Mouse (Mus musculus) kidney, postnatal 0 days (tissue): ENCODE measurements around the gene Ccdc134. TPM values are rescaled to one million over a fixed set of nuclear protein-coding genes. Genes with fewer than 3 reads are reported as not detected.

Source experiments
- ATAC-seq: fragments of 200-750 bp; cut with Nextera tagmentation; replicated peaks from 2 replicates; pipeline ENCODE4 v1.8.0; 2017; ENCODE audit warnings: low read depth, moderate number of reproducible peaks, moderate TSS enrichment, moderate library complexity; ENCODE audit not compliant: low FRiP score
- DNase-seq: peaks from one replicate; pipeline ENCODE4 v3.0.0-alpha.2; 2016; ENCODE audit warnings: low spot score
- H3K27ac ChIP-seq: fragments of 300-500 bp; sonication (generic); 2 replicates; pipeline ENCODE4 v1.5.1; 2014; ENCODE audit warnings: mild to moderate bottlenecking
- H3K27me3 ChIP-seq: fragments of 300-500 bp; sonication (generic); 2 replicates; pipeline ENCODE4 v1.6.1; 2014; ENCODE audit warnings: low read length, mixed read lengths; ENCODE audit not compliant: insufficient read depth
- H3K36me3 ChIP-seq: fragments of 300-500 bp; sonication (generic); 2 replicates; pipeline ENCODE4 v1.6.1; 2014; ENCODE audit warnings: low read length, mixed read lengths; ENCODE audit not compliant: insufficient read depth
- H3K4me1 ChIP-seq: fragments of 300-500 bp; sonication (generic); replicated peaks from 2 replicates; pipeline ENCODE4 v1.6.1; 2014; ENCODE audit warnings: antibody characterized with exemption, low read length, mixed read lengths; ENCODE audit not compliant: insufficient read depth
- H3K4me2 ChIP-seq: fragments of 300-500 bp; sonication (generic); 2 replicates; pipeline ENCODE4 v1.6.1; 2014; ENCODE audit warnings: mild to moderate bottlenecking, low read length, moderate library complexity, mixed read lengths
- H3K4me3 ChIP-seq: fragments of 300-500 bp; sonication (generic); replicated peaks from 2 replicates; pipeline ENCODE4 v1.5.1; 2014; ENCODE audit warnings: low read depth, low read length
- H3K9ac ChIP-seq: fragments of 300-500 bp; sonication (generic); 2 replicates; pipeline ENCODE4 v1.6.1; 2014; ENCODE audit warnings: low read depth, low read length
- H3K9me3 ChIP-seq: fragments of 300-500 bp; sonication (generic); replicated peaks from 2 replicates; pipeline ENCODE4 v1.6.1; 2016; ENCODE audit warnings: low read length, inconsistent platforms, mixed read lengths
- CTCF ChIP-seq: IDR thresholded peaks from 2 replicates; pipeline ENCODE4 v1.5.1; 2016; ENCODE audit warnings: antibody characterized with exemption, low read depth, mild to moderate bottlenecking, moderate library complexity
- WGBS: fragments of 180-500 bp; shearing (Covaris S2); extraction: QIAGEN DNeasy Blood & Tissue Kit; methylation state at CpG from one replicate; pipeline ENCODE4 v1.1.7; 2014; 5-methylcytosine and 5-hydroxymethylcytosine counted together
- polyA plus RNA-seq: library from polyadenylated mRNA; unstranded; fragments of >200 nt; fragmentation: Nextera tagmentation; extraction: Ambion mirVana; gene quantifications from 2 replicates; pipeline ENCODE4 v1.2.1, GENCODE M21; 2015

Ccdc134 gene
- polyA plus RNA-seq, 1 experiment from 2014 or later = 10.7 TPM

DNA sequence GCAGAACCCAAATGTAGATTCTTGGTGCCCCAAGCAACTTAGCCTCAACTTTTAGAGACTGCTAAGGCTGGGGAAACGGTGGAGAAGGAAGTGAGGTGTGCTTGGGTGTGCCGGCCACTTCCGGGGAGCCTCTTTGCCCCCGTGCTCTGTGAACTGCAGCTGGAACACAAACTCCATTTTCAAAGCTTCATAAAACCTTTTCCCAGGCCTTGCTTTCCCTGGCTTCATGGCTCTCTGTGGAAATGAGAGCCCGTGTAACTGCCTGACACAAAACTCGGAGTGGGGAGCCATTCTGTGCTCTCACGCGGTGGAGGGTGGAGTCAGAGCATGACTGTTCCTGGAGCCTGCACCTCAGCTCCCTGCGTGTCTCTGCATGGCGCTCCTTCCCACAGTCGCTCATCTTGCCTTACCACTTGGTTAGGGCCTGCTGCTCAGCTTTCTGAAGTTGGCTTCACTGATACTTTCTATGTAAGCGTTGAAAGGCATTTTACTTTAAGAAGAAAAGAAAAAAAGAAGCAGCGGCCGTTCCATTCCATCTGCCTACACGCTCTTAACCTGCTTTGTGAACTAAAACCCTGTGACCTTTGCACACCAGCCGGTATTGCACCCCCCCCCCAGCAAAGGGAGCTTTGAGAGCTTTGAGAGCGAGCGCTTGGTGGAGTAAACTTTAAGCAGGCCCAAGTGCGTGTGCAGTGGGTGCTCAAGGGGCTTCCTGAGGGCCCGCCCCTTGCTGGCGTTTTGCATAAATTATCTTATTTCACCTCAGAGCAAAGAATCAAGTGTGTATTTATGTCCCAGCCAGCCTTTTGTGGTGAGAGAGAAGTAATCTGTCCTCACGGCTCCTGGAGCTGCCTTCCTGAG lies 38.7 kb downstream of the Ccdc134 start:
- ATAC-seq (peak; percentile 61), DNase-seq (no peak)
- no peak for TF ChIP-seq CTCF
- H3K9me3 ChIP-seq = no peaks in the 10 kb centered on the region
- no peak overlapping the region for H3K4me3 ChIP-seq
- 24% methylated on average over 22 of the region's 22 CpGs for WGBS
- peaks cover 12% of the 10 kb centered on the region for H3K36me3 ChIP-seq
- H3K9ac ChIP-seq = peak overlapping the region; percentile 9
- H3K27me3 ChIP-seq = no peaks in the 10 kb centered on the region
- peak overlapping the region; percentile 37 for H3K4me2 ChIP-seq
- peaks cover 34% of the 10 kb centered on the region for H3K4me1 ChIP-seq
- peak overlapping the region; percentile 83 for H3K27ac ChIP-seq

GRCm38 (mm10) chr15:82167201-82168168 lies 39.8 kb downstream of the Ccdc134 start:
- peak overlapping the region; percentile 37 for H3K4me2 ChIP-seq
- WGBS = 27% methylated on average over 23 of the region's 23 CpGs
- H3K9me3 ChIP-seq = no peaks in the 10 kb centered on the region
- DNase-seq (peak; percentile 87), ATAC-seq (peak; percentile 60)
- H3K4me3 ChIP-seq = no peak overlapping the region
- peaks cover 20% of the 10 kb centered on the region for H3K36me3 ChIP-seq
- H3K27me3 ChIP-seq = no peaks in the 10 kb centered on the region
- H3K27ac ChIP-seq = peak overlapping the region; percentile 83
- H3K9ac ChIP-seq = no peak overlapping the region
- peaks cover 34% of the 10 kb centered on the region for H3K4me1 ChIP-seq
- no peak for TF ChIP-seq CTCF

DNA sequence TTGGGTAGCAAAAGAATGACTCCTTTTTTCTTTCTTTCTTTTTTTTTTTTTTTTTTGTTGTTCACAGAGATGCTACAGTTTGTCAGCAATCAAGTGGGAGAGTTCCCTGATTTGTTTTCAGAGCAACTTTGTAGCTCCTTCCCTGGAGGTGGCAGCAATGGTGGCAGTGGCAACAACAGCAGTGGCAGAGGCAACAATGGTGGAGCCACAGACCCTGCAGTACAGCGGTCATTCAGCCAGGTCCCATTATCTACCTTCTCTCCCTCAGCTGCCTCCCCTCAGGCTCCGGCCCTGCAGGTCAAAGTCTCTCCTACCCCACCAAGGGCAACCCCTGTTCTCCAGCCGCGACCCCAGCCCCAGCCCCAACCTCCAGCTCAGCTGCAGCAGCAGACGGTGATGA lies 41.9 kb downstream of the Ccdc134 start:
- ATAC-seq = no peak
- peaks cover 38% of the 10 kb centered on the region for H3K36me3 ChIP-seq
- 79% methylated on average over 5 of the region's 5 CpGs for WGBS
- no peaks in the 10 kb centered on the region for H3K9me3 ChIP-seq
- no peak overlapping the region for H3K27ac ChIP-seq
- H3K4me2 ChIP-seq = no peak overlapping the region
- DNase-seq = no peak
- no peak overlapping the region for H3K4me3 ChIP-seq
- no peak for TF ChIP-seq CTCF
- H3K9ac ChIP-seq = no peak overlapping the region
- H3K4me1 ChIP-seq = peaks cover 32% of the 10 kb centered on the region
- no peaks in the 10 kb centered on the region for H3K27me3 ChIP-seq

GRCm38 (mm10) chr15:82170437-82171377 lies 43.0 kb downstream of the Ccdc134 start:
- DNase-seq (no peak), ATAC-seq (no peak)
- 77% methylated on average over 36 of the region's 36 CpGs for WGBS
- Histone ChIP-seq H3K4me3 (no peak overlapping the region), H3K9ac (no peak overlapping the region), H3K4me2 (no peak overlapping the region), H3K36me3 (peaks cover 48% of the 10 kb centered on the region), H3K4me1 (peaks cover 30% of the 10 kb centered on the region), H3K27ac (no peak overlapping the region), H3K27me3 (no peaks in the 10 kb centered on the region), H3K9me3 (no peaks in the 10 kb centered on the region)
- TF ChIP-seq CTCF = no peak

DNA sequence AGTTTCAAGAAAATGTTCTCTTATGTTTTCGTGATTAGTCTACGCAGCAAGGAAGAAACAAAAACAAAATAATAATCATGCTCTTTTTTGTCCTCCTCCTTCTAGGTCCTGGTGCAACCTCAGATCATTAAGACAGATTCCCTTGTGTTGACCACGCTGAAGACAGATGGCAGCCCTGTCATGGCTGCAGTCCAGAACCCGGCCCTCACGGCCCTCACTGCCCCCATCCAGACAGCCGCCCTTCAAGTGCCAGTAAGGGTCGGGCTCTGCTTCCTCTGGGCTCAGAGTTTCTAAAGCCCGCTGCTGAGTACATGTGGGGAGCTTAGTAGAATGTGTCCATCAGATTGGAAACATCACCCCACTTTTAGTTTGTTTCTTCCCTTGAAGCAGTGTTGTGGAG lies 44.9 kb downstream of the Ccdc134 start:
- Histone ChIP-seq H3K27ac (no peak overlapping the region), H3K4me2 (no peak overlapping the region), H3K9ac (no peak overlapping the region), H3K4me3 (no peak overlapping the region), H3K4me1 (peaks cover 11% of the 10 kb centered on the region), H3K36me3 (peaks cover 63% of the 10 kb centered on the region), H3K9me3 (no peaks in the 10 kb centered on the region), H3K27me3 (no peaks in the 10 kb centered on the region)
- WGBS = 68% methylated on average over 8 of the region's 8 CpGs
- no peak for TF ChIP-seq CTCF
- ATAC-seq = no peak
- DNase-seq = no peak
